Mouse (Mus musculus): Measurements from ENCODE around the gene Phc2. TPM values are rescaled to one million over a fixed set of nuclear protein-coding genes. Genes with fewer than 3 reads are reported as not detected.

The Phc2 gene
- polyA plus RNA-seq, 1 experiment = 64.6 TPM

DNA sequence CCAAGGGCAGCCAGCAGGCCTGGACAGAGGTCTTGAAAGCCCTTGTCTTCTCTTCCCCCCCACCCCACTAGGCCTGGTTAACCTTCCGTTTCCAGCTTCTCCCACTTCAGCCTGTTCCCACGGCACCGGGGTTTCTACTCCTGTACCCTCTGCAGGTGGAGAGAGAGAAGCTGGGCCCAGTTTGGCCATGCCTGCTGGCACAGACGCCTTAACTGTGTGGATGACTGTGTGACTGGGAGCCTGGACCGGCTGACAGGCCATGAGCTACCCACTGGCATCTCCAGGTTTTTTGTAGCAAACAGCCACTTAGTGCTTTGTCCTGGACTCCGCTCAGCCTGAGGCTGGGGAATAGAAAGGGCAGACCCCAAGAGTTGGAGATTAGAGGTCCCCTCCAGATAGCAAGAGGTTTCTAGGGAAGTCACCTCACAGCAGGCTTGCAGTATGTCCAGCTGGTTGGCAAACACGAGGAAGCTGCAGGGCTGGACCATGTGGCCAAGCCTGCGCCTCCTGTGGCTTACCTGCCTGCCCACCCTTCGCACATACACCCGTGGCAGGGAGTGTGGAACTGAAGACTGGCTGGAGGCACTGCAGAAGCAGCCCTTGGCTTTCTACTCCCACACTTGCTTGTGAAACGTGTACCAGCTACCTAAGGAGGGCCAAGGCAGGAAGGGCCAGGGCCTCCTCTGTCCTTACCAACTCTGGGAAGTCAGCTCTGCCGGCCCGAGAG, 97.7 kb downstream of the Phc2 start:
- H3K36me3 ChIP-seq (ENCODE audit: control insufficient read depth, insufficient read depth, low read length) = peaks cover 3% of the 10 kb centered on the region
- DNase-seq = no peak
- TF ChIP-seq CTCF (conservative IDR thresholded peaks at IDR 0.05; ENCODE audit: insufficient read depth, insufficient read length, low read depth, low read length) (no peak), POLR2A (IDR thresholded peaks at IDR 0.05; ENCODE audit: low read depth, low read length) (no peak)
- no peaks in the 10 kb centered on the region for H3K27me3 ChIP-seq (replicated peaks; ENCODE audit: control insufficient read depth, insufficient read depth, low read length)
- H3K4me1 ChIP-seq (ENCODE audit: control insufficient read depth, insufficient read depth, low read length) = no peaks in the 10 kb centered on the region
- 85% methylated on average over 13 of the region's 13 CpGs for whole genome bisulfite sequencing
- H3K4me3 ChIP-seq (ENCODE audit: insufficient read depth, low read depth, low read length) = no peak overlapping the region
- no peak overlapping the region for H3K27ac ChIP-seq (ENCODE audit: insufficient read depth, low read depth, low read length)

DNA sequence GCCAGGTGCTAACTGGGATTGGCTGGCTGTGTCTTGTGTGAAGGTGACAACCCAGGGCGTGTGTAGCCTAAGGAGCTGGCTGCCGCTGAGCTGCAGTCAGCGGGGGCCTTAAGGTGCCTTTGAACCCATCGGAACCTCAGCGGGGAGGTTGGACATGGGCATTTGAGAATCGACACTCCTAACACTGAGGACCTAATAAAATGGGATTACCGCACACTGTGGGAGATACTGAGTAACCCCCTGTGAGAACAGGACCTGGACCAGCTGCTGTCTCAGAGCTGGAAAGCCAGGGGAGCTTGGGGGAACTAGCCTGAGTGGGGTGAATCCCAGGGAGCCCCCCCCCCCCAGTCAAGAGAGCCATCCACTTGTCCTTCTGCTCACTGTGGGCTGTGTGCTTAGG, 99.1 kb downstream of the Phc2 start:
- DNase-seq = no peak
- WGBS = 83% methylated on average over 7 of the region's 7 CpGs
- H3K4me1 ChIP-seq (ENCODE audit: control insufficient read depth, insufficient read depth, low read length) = no peaks in the 10 kb centered on the region
- no peak overlapping the region for H3K27ac ChIP-seq (ENCODE audit: insufficient read depth, low read depth, low read length)
- no peak overlapping the region for H3K4me3 ChIP-seq (ENCODE audit: insufficient read depth, low read depth, low read length)
- no peaks in the 10 kb centered on the region for H3K27me3 ChIP-seq (replicated peaks; ENCODE audit: control insufficient read depth, insufficient read depth, low read length)
- H3K36me3 ChIP-seq (ENCODE audit: control insufficient read depth, insufficient read depth, low read length) = 0 out of 2 replicates have a peak, but pooled peaks cover 2% of the 10 kb centered on the region
- no peak for TF ChIP-seq CTCF (conservative IDR thresholded peaks at IDR 0.05; ENCODE audit: insufficient read depth, insufficient read length, low read depth, low read length)
- no peak for TF ChIP-seq POLR2A (IDR thresholded peaks at IDR 0.05; ENCODE audit: low read depth, low read length)

DNA sequence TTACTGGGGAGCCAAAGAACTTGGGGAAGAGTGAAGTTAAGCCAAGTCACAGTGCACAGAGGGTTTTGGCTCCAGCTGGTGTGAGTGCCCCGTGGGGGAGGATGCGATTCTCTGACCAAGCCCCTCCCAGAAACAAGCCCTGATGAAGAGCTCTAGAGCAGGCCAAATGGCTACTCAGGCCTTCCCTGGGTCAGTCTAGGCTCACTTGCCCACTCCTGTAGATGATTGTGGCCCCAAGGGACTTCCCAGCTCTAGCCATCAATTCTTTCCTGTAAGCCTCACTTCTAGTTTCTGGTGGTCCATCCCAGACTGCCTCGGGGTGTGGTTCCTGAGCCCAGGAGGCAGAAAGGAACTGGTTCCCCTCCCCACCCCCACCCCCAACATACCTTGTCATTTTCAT, 100.6 kb downstream of the Phc2 start, which contains the start of gene A3galt2:
Gene A3galt2 (plus strand): TSS at position 301 of the 400 bp plus-strand sequence.
- 59% methylated on average over 3 of the region's 3 CpGs for WGBS

DNA sequence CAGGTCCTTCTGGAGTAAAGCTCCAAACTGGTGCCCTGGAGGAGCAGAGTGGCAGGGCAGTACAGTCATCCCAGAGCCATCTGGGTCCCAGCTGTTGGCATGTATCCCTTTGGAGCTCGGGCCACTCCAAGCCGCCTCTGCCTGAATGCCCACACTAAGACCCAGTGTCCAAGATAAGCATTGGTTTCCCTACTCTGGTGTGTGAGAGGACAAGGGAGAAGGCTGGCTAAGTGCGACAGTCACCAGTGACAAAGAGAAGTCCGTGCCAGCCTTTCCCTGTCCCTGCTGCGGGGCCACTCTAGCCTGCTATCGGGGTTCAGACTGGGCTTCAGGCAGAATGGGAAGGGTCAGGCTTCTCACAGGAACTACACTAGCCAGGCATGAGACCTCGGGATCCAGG, 101.4 kb downstream of the Phc2 start:
- no peak overlapping the region for H3K4me3 ChIP-seq (ENCODE audit: insufficient read depth, low read depth, low read length)
- no peaks in the 10 kb centered on the region for H3K4me1 ChIP-seq (ENCODE audit: control insufficient read depth, insufficient read depth, low read length)
- H3K27me3 ChIP-seq (replicated peaks; ENCODE audit: control insufficient read depth, insufficient read depth, low read length) = no peaks in the 10 kb centered on the region
- DNase-seq = no peak
- no peak overlapping the region for H3K27ac ChIP-seq (ENCODE audit: insufficient read depth, low read depth, low read length)
- 0 out of 2 replicates have a peak, but pooled peaks cover 2% of the 10 kb centered on the region for H3K36me3 ChIP-seq (ENCODE audit: control insufficient read depth, insufficient read depth, low read length)
- TF ChIP-seq POLR2A (IDR thresholded peaks at IDR 0.05; ENCODE audit: low read depth, low read length) (no peak), CTCF (conservative IDR thresholded peaks at IDR 0.05; ENCODE audit: insufficient read depth, insufficient read length, low read depth, low read length) (no peak)
- 74% methylated on average over 7 of the region's 7 CpGs for WGBS

More for the DNA sequence above, 100.6 kb downstream of the Phc2 start, which contains the start of gene A3galt2:
- Histone ChIP-seq H3K4me1 (ENCODE audit: control insufficient read depth, insufficient read depth, low read length) (no peaks in the 10 kb centered on the region), H3K36me3 (ENCODE audit: control insufficient read depth, insufficient read depth, low read length) (0 out of 2 replicates have a peak, but pooled peaks cover 2% of the 10 kb centered on the region), H3K27ac (ENCODE audit: insufficient read depth, low read depth, low read length) (no peak within 1 kb of the TSS), H3K27me3 (replicated peaks; ENCODE audit: control insufficient read depth, insufficient read depth, low read length) (no peaks in the 10 kb centered on the region), H3K4me3 (ENCODE audit: insufficient read depth, low read depth, low read length) (no peak within 1 kb of the TSS)
- no peak for DNase-seq
- TF ChIP-seq POLR2A (IDR thresholded peaks at IDR 0.05; ENCODE audit: low read depth, low read length) (no peak), CTCF (conservative IDR thresholded peaks at IDR 0.05; ENCODE audit: insufficient read depth, insufficient read length, low read depth, low read length) (no peak)

DNA sequence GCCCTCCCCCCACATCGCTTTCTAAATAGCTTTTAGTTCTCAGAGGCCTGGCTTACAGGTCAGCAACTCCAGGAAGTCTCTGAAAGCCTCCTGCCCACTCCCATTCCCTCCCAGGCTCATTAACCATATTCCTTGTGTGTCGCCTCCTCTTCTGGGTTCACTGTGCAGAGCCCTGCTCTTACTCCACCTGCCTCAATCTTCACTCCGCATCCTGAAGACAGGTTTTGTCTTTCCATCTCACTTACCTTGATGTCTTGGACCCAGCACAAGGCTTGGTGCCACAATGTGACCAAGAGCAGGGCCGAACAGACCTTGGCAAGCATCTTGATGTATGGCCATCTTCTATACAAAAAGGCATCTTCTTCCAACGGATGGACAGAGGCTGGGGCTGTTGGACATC, 104.7 kb downstream of the Phc2 start:
- Histone ChIP-seq H3K4me1 (ENCODE audit: control insufficient read depth, insufficient read depth, low read length) (no peaks in the 10 kb centered on the region), H3K27ac (ENCODE audit: insufficient read depth, low read depth, low read length) (no peak overlapping the region), H3K36me3 (ENCODE audit: control insufficient read depth, insufficient read depth, low read length) (no peaks in the 10 kb centered on the region), H3K27me3 (replicated peaks; ENCODE audit: control insufficient read depth, insufficient read depth, low read length) (no peaks in the 10 kb centered on the region), H3K4me3 (ENCODE audit: insufficient read depth, low read depth, low read length) (no peak overlapping the region)
- TF ChIP-seq POLR2A (IDR thresholded peaks at IDR 0.05; ENCODE audit: low read depth, low read length) = no peak
- WGBS = 67% methylated on average over 5 of the region's 5 CpGs
- DNase-seq = no peak

DNA sequence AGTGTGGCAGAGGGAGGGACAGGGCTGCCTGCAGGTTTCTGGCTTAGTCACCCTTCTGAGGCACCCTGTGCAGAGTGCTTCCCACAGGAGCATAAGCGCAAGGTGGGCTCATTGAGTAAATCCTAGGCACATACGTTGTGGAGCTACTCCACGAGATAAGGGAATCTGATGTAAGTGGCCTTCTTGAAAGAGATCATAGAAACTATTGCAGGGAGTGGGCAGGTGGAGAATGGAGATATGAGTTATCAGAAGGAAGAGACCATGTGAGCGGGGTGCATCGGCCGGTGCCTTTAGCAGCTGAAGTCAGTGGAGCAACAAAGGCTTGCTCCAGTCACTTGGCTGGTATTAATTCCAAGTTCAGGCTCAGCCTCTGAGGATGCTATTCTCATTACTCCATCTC, 105.5 kb downstream of the Phc2 start:
- H3K4me1 ChIP-seq (ENCODE audit: control insufficient read depth, insufficient read depth, low read length) = no peaks in the 10 kb centered on the region
- no peaks in the 10 kb centered on the region for H3K27me3 ChIP-seq (replicated peaks; ENCODE audit: control insufficient read depth, insufficient read depth, low read length)
- no peak overlapping the region for H3K27ac ChIP-seq (ENCODE audit: insufficient read depth, low read depth, low read length)
- 92% methylated on average over 6 of the region's 6 CpGs for WGBS
- no peaks in the 10 kb centered on the region for H3K36me3 ChIP-seq (ENCODE audit: control insufficient read depth, insufficient read depth, low read length)
- TF ChIP-seq CTCF (conservative IDR thresholded peaks at IDR 0.05; ENCODE audit: insufficient read depth, insufficient read length, low read depth, low read length) (no peak), POLR2A (IDR thresholded peaks at IDR 0.05; ENCODE audit: low read depth, low read length) (no peak)
- no peak for DNase-seq
- H3K4me3 ChIP-seq (ENCODE audit: insufficient read depth, low read depth, low read length) = no peak overlapping the region

DNA sequence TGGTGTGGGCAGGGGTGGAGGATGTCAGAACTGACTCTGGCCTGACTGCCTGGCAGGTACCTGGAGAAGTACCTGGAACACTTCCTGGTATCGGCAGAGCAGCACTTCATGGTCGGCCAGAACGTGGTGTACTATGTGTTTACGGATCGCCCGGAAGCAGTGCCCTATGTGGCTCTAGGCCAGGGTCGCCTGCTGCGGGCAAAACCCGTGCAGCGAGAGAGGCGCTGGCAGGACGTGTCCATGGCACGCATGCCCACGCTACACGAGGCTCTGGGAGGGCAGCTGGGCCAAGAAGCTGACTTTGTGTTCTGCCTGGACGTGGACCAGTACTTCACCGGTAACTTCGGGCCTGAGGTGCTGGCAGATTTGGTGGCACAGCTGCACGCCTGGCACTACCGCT, 112.4 kb downstream of the Phc2 start:
- no peaks in the 10 kb centered on the region for H3K27me3 ChIP-seq (replicated peaks; ENCODE audit: control insufficient read depth, insufficient read depth, low read length)
- H3K27ac ChIP-seq (ENCODE audit: insufficient read depth, low read depth, low read length) = no peak overlapping the region
- H3K4me1 ChIP-seq (ENCODE audit: control insufficient read depth, insufficient read depth, low read length) = no peaks in the 10 kb centered on the region
- H3K4me3 ChIP-seq (ENCODE audit: insufficient read depth, low read depth, low read length) = no peak overlapping the region
- DNase-seq = no peak
- no peaks in the 10 kb centered on the region for H3K36me3 ChIP-seq (ENCODE audit: control insufficient read depth, insufficient read depth, low read length)
- 90% methylated on average over 20 of the region's 20 CpGs for WGBS
- TF ChIP-seq POLR2A (IDR thresholded peaks at IDR 0.05; ENCODE audit: low read depth, low read length) = no peak
- TF ChIP-seq CTCF (conservative IDR thresholded peaks at IDR 0.05; ENCODE audit: insufficient read depth, insufficient read length, low read depth, low read length) = no peak

All from kidney, adult 2 months (tissue).